Mouse (Mus musculus): ENCODE results near the gene Atad2b. TPM values are rescaled to one million over a fixed set of nuclear protein-coding genes. Genes with fewer than 3 reads are reported as not detected.

Gene Atad2b
- total RNA-seq (2012; rRNA removed): 9.9 and 11.2 TPM in 2 replicates
- polyA plus RNA-seq (2012; ENCODE audit: insufficient read depth in 1 of 2, insufficient read length in 2 of 2, low read depth in 1 of 2, low replicate concordance in 2 of 2, missing spikeins in 1 of 2): 10 to 100 TPM; 15.3 to 44.3 TPM

DNA sequence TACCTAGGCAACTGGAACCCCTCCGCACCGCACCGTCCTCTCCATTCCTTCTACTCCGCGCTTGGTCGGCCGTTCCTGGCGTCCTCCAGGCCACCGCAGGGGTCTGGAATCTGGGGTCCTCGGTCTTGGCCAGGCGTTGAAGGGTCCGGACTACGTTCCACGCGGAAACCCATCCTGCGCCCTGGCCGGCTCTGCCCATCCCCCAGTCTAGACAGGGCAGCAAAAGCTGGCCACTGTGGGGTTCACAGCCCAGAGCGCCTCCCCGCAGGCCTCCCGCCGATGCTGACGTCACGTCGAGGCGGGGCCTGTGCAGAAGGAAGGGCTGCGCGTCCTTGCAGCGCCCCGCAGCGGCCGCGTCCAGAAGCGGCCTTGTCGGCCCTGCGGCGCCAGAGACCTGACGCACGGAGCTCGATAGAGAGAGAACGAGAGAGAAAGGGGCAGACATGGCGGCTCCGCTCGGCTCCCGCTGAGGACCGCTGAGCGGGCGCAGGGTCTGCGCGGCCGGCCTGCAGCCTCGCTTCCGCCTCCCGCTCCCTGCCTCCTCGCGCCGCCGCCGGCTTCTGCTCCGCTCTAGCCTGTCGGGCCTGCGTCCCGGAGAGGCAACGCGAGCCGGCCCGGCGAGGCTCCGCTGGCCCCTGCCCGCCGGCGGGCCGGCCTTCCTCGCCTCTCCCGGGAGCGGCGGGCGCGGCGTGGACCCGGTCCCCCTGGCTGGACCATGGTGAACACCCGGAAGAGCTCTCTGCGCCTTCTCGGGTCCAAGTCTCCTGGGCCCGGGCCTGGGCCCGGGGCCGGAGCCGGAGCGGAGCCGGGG lies at the start of gene Atad2b:
Gene Atad2b, plus strand, starts transcription at position 360 of the 811 bp plus-strand sequence.
- peak within 1 kb of the TSS; percentile 93 to 98 for H3K4me3 ChIP-seq (ENCODE audit: control insufficient read depth in 1 of 2, insufficient read depth in 1 of 2, low read depth in 2 of 2, low read length in 2 of 2)
- peaks cover 36% of the 10 kb centered on the region for H3K79me2 ChIP-seq (ENCODE audit: control insufficient read depth, insufficient read depth, low read length, poor library complexity)
- H3K27ac ChIP-seq (ENCODE audit: control insufficient read depth, low read depth, low read length): peak within 1 kb of the TSS; percentile 85
- peaks cover 6 to 10% of the 10 kb centered on the region in 2 experiments for H3K4me1 ChIP-seq (ENCODE audit: control insufficient read depth in 1 of 2, insufficient read depth in 2 of 2, low read length in 2 of 2)
- H3K27me3 ChIP-seq (ENCODE audit: control insufficient read depth in 1 of 2, insufficient read depth in 2 of 2, low read length in 2 of 2): no peaks in the 10 kb centered on the region
- H3K9ac ChIP-seq (ENCODE audit: control insufficient read depth, low read depth, low read length, poor library complexity, severe bottlenecking): peak within 1 kb of the TSS; percentile 98
- DNase-seq (ENCODE audit: low read depth, low spot score): peak; percentile 95
- no peaks in the 10 kb centered on the region for H3K9me3 ChIP-seq (replicated peaks; ENCODE audit: insufficient read depth, low read length)
- H3K36me3 ChIP-seq (ENCODE audit: control insufficient read depth in 1 of 2, insufficient read depth in 2 of 2, low read length in 2 of 2): peaks cover 0 to 14% of the 10 kb centered on the region in 2 experiments; a peak in 2 of 4 replicates
- no peak for TF ChIP-seq EP300 (IDR thresholded peaks at IDR 0.05; ENCODE audit: low read depth in 1 of 2, low read length in 2 of 2)
- TF ChIP-seq JUND (IDR thresholded peaks at IDR 0.05; ENCODE audit: low read depth, low read length): no peak
- no peak for TF ChIP-seq MAFK (IDR thresholded peaks at IDR 0.05; ENCODE audit: borderline replicate concordance, low read depth, low read length)
- no peak for TF ChIP-seq MAX (IDR thresholded peaks at IDR 0.05; ENCODE audit: low read length)
- TF ChIP-seq ZNF384 (IDR thresholded peaks at IDR 0.05; ENCODE audit: low read depth, low read length): no peak
- TF ChIP-seq SIN3A (IDR thresholded peaks at IDR 0.05; ENCODE audit: low read length): peak; percentile 82
- peak; percentile 23; the same call in 1 of the 2 replicates for TF ChIP-seq ZC3H11A (IDR thresholded peaks at IDR 0.05; ENCODE audit: low read depth, low read length)
- no peak; the same call in 1 of the 2 replicates for TF ChIP-seq ZMIZ1 (IDR thresholded peaks at IDR 0.05; ENCODE audit: low read depth, low read length)
- peak; percentile 69; the same call in 1 of the 2 replicates for TF ChIP-seq ELF1 (IDR thresholded peaks at IDR 0.05; ENCODE audit: low read depth, low read length)
- TF ChIP-seq SMC3 (IDR thresholded peaks at IDR 0.05; ENCODE audit: low read depth, low read length): peak; percentile 57
- 0 out of 2 replicates have a peak, but pooled peaks have one; percentile 44 for TF ChIP-seq CHD2 (IDR thresholded peaks at IDR 0.05; ENCODE audit: low read length)
- TF ChIP-seq USF1 (IDR thresholded peaks at IDR 0.05; ENCODE audit: low read depth, low read length): no peak
- no peak for TF ChIP-seq UBTF (IDR thresholded peaks at IDR 0.05; ENCODE audit: borderline replicate concordance, insufficient read depth, low read depth, low read length)
- no peak for TF ChIP-seq RCOR1 (IDR thresholded peaks at IDR 0.05; ENCODE audit: low read depth, low read length)
- peak; percentile 36; the same call in 1 of the 2 replicates for TF ChIP-seq NRF1 (IDR thresholded peaks at IDR 0.05; ENCODE audit: insufficient read depth, low read depth, low read length, poor library complexity, severe bottlenecking)
- peak; percentile 77 for TF ChIP-seq HCFC1 (IDR thresholded peaks at IDR 0.05; ENCODE audit: low read depth, low read length)
- no peak for TF ChIP-seq MYC (IDR thresholded peaks at IDR 0.05; ENCODE audit: low read depth, low read length)
- peak; percentile 76 to 85 for TF ChIP-seq POLR2A (IDR thresholded peaks at IDR 0.05; ENCODE audit: control insufficient read depth in 1 of 2, insufficient read depth in 1 of 2, low read depth in 1 of 2, low read length in 2 of 2, poor library complexity in 1 of 2)
- peak; percentile 45 for TF ChIP-seq MXI1 (IDR thresholded peaks at IDR 0.05; ENCODE audit: low read depth, low read length)
- peak; percentile 60; the same call in 1 of the 2 replicates for TF ChIP-seq POLR2AphosphoS2 (IDR thresholded peaks at IDR 0.05; ENCODE audit: low read length)
- peak; percentile 51 for TF ChIP-seq ETS1 (IDR thresholded peaks at IDR 0.05; ENCODE audit: low read depth, low read length)
- TF ChIP-seq POLR2AphosphoS5 (IDR thresholded peaks at IDR 0.05; ENCODE audit: borderline replicate concordance, low read depth, low read length): no peak
- no peak for TF ChIP-seq TAL1 (IDR thresholded peaks at IDR 0.05; ENCODE audit: low read length)
- no peak for TF ChIP-seq GABPA (IDR thresholded peaks at IDR 0.05; ENCODE audit: low read depth, low read length)
- TF ChIP-seq GATA1 (IDR thresholded peaks at IDR 0.05; ENCODE audit: low read depth, low read length): no peak
- no peak for TF ChIP-seq CHD1 (IDR thresholded peaks at IDR 0.05; ENCODE audit: low read depth, low read length)
- TF ChIP-seq KAT2A (conservative IDR thresholded peaks at IDR 0.05; ENCODE audit: low read depth, low read length): no peak
- peak; percentile 80 for TF ChIP-seq NELFE (IDR thresholded peaks at IDR 0.05; ENCODE audit: low read depth, low read length)
- TF ChIP-seq BHLHE40 (IDR thresholded peaks at IDR 0.05; ENCODE audit: borderline replicate concordance, low read depth, low read length): no peak
- peak; percentile 19; the same call in 1 of the 2 replicates for TF ChIP-seq MEF2A (IDR thresholded peaks at IDR 0.05; ENCODE audit: extremely low read depth, insufficient replicate concordance, low read depth, low read length, poor library complexity, severe bottlenecking)
- TF ChIP-seq CTCF (IDR thresholded peaks at IDR 0.05 in 2 of 3, conservative IDR thresholded peaks at IDR 0.05 in 1 of 3; ENCODE audit: control insufficient read depth in 1 of 3, insufficient read depth in 1 of 3, low read depth in 2 of 3, low read length in 3 of 3, poor library complexity in 1 of 3, severe bottlenecking in 1 of 3): peak; percentile 66 to 95 (median 95)
- TF ChIP-seq USF2 (IDR thresholded peaks at IDR 0.05; ENCODE audit: borderline replicate concordance in 1 of 2, insufficient read depth in 1 of 2, low read depth in 1 of 2, low read length in 2 of 2): no peak
- peak; percentile 70 for TF ChIP-seq RAD21 (IDR thresholded peaks at IDR 0.05; ENCODE audit: low read depth, low read length)
- TF ChIP-seq E2F4 (IDR thresholded peaks at IDR 0.05; ENCODE audit: borderline replicate concordance, low read depth, low read length): peak; percentile 46; the same call in 1 of the 2 replicates
